Mouse (Mus musculus): ENCODE results near the gene C7.
"Not testable (repeated sequence)": the region's sequence is repeated elsewhere in the genome, so short reads cannot be mapped to it uniquely, and the experiment has no call there.

Gene C7

DNA sequence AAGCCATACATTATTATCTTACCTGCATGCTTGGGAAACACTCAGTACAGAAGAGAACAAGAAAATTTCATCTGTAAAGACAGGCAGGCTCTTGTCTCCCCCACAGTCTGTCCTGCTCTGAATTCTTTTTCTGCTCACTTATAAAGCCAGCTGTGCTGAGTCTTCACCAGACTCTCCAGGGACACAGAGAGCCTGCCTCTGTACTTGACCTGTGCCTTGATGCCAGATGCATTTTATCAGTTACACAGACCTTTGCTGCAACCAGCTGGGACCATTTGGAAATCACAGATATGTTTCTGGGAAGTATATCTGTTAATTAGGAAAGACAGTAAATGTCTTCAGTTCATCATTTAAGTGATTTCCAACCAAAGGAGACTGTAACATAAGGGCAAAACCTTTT, at the start of gene C7:
Gene C7, minus strand, starts transcription at position 106 of the 400 bp plus-strand sequence.
- DNase-seq (ENCODE audit: low spot score): peak; percentile 29

- DNase-seq (ENCODE audit: low spot score): no peak
Observed at GRCm38 (mm10) chr15:5112651-5113050, 49.1 kb upstream of the C7 start.

DNA sequence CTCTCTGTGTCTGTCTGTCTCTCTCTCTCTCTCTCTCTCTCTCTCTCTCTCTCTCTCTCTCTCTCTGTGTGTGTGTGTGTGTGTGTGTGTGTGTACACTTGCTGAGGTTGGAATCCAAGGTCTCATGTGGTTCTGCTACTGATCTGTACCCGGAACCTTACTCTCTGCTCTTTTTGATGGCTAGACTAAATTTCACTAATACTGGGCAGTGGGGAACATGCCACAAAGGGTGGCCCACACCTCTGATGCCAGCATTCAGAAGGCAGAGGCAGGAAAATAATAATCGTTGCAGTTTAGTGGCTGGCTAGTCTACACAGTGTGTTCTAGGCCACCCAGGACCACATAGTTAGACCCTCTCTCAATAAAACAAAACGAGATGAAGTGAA, 45.1 kb upstream of the C7 start:
- no peak for DNase-seq (ENCODE audit: low spot score)

DNA sequence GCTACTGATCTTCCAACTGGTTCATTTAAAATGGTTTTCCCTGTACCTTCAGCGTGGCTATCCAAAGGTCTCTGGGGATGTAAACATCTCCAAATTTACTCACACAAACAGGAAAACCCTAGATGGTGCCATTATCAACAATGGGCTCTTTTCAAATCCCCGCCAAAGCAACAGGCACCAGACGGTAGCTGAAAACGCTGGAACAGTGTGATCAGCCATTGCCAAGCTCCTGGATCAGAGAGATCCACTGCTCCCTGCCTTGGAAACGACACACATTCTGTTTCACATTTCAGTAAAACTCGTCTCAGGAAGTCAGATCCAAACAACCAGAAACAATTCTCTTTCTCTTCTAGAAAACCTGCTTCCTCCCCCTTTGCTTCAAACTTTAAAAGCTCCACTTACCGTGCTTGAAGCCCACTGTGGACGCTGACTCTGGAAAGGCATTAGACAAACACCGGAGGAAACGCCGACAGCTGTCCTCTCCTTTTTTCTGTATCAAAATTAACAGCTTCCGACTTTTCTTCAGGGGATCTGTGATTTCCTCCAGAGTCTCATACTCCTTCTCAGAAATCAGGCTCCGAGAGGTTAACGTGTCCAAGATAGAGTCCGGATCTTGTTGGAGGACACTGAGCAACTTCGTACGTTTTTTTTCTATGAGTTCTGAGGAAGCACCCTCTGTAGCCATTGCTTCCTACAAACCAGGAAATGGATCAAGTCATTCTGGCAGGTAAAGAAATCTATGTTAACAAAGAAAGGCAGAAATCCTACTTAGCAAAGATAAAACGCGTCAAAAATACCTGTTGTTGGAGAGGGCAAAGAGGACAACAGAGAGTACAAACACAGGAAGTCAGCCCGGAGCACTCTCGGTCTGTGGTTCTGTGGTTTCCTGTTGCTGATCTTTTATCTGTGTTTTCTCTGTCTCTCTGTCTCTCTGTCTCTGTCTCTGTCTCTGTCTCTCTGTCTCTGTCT, 44.4 kb upstream of the C7 start, which contains the start of gene Card6:
Gene Card6, minus strand, starts transcription at position 854 of the 969 bp plus-strand sequence.
- no peak for DNase-seq (ENCODE audit: low spot score)

DNA sequence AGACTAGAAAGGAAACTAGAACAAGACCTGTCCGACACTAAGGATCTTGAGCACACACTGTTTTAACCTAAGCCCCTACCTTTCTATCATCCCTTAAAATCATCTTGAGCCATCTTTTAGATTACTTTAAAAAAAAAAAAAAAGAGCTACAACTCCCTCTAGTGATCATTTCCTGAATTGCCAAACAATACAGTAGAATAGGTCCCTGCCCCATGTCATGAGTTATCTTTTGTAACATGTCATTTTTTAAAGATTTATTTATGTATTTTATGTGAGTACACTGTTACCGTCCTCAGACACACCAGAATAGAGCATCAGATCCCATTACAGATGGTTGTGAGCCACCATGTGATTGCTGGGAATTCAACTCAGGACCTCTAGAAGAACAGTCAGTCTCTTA, 42.8 kb upstream of the C7 start:
- no peak for DNase-seq (ENCODE audit: low spot score)

DNA sequence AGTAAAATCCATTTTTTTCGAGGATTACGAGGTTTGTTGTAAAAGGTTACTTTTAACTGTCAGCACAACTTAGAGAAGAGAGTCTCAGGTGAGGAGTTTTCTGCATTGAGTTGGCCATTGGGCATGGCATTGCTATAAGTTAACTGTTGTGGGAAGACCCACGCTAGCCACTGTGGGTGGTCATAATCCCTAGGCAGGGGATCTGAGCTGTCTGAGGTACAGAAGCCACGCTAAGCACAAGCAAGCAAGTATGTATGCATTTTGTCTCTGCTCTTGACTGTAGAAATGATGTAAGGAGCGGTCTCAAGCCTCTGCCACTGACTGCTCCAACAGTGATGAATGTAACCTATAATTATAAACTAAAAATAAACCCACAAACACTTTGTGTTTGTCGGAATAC, 42.4 kb upstream of the C7 start:
- DNase-seq (ENCODE audit: low spot score): no peak

DNA sequence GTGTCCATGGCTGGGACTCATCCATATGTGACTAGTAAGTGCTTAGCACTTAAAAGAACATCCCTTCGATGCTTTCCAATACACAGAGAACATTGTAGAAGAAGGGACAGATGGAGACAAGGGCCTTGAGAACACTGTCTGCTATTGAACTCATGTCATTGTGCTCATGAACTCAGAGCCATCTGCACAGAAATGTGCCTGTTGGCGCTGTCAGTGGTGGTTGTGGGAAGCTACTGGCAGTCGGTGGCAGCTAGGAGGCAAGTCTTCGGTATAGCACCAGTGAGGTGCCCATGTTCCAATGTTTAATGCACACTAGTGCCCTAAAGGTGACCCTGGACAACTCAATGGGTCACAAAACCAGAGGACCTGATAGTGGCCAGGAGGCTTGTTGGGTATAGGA, 38.8 kb upstream of the C7 start:
- DNase-seq (ENCODE audit: low spot score): no peak

DNA sequence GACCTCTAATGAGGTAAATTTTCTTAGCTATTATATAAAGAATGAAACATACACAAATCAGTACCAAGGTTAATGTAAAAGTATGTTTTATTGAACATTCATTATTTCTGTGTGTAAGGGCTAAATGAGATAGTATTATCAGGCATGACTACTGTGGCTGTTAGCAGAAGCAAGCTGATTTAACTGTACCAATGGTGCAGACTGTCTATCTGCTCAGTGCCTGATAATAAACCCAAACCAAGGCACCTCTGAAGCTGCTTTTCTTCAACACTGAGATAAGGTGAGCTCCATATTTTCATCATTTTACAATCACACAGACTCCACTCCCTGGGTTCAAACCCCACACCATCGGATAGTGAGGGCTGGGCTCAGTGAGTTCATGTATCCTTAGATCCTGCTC, 33.8 kb upstream of the C7 start:
- DNase-seq (ENCODE audit: low spot score): no peak

DNA sequence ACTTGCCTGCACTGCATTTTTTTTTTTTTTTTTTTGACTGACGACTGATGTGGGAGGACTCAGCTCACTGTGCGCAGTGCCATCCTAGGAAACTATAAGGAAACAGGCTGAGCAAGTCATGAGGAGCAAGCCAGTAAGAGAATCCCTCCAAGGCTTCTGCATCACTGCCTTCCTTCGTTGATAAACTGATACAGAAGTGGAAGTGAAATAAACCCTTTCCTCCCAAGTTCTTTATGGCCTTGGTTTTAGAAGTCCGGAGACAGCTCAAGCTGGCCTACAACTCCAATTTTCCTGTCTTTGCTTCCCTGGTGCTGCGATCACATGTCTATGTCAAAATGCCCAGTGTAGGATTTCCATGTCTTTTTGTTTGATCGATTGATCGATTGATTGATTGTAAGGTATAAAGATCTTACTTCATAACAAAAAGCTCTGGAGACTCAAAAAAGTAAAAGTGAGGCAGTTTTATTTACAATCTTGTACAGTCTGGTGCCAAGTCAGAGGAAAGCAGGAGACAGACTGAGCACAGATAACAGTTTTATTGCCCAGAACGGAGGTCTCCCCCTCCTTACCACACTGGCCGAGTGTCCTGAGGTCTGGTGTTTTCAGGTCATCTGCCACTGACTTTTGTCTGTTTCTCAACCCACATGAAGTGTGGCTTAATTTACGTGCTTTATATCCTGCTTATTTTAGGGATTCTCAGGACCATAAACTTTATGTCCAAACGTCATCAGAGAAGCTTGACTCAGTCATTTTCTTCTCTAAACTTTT, 32.2 kb upstream of the C7 start:
- DNase-seq (ENCODE audit: low spot score): no peak

DNA sequence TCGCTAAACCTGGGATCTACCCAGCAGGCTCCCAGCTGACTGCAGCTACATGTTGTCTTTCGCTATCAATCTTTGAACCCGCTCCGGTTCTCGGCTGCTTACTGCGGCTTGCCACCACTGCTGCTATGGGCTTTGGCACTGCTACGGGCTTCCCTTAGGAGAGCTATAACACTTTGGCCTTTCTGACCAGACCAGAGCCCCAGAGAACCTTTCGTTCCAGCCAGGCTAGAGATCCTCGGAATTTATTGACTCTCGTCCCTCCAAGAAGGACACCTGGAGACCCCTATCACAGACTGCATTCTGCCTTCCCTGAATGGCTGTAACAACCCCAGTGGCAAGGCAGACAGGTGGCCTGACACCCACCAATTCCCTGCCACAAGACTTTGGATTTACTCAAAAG, 26.6 kb upstream of the C7 start:
- DNase-seq (ENCODE audit: low spot score): no peak

GRCm38 (mm10) chr15:5088850-5089608, 25.5 kb upstream of the C7 start:
- DNase-seq (ENCODE audit: low spot score): no peak

DNA sequence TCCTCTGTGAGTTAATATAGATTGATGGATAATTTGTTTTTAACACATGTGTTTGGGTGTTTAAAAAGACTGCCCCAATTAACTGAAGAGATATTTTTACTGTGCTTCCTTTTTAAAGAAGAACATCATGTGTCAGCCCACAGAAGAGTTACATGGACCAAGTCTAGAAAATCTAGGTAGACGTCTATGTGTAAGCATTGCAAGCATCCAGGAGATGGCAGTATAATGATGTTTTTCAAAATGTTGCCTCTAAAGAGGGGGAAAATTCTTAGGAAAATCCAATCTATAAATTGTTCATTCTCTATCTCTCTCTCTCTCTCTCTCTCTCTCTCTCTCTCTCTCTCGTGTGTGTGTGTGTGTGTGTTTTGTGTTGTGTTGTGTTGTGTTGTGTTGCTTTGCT, 22.6 kb upstream of the C7 start:
- no peak for DNase-seq (ENCODE audit: low spot score)

DNA sequence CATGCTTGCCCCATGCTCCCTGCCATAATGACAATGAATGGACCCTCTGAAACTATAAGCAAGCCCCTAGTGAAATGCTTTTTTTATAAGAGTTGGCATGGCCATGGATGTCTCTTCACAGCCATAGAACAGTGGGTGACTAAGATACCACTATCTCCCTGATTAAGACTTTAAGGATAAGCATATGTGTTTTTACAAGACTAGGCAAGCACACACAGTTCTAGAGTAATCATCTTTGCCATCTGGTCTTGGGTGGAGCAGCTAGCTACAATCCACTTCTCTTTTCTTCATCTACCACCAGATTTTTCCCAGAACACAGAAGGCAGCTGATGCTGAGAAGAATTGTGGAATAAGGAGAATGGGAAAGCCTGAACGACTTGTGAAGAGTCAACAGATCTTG, 17.7 kb upstream of the C7 start:
- no peak for DNase-seq (ENCODE audit: low spot score)

GRCm38 (mm10) chr15:5068801-5069518, 5.4 kb upstream of the C7 start:
- peak; percentile 5 for DNase-seq (ENCODE audit: low spot score)

DNA sequence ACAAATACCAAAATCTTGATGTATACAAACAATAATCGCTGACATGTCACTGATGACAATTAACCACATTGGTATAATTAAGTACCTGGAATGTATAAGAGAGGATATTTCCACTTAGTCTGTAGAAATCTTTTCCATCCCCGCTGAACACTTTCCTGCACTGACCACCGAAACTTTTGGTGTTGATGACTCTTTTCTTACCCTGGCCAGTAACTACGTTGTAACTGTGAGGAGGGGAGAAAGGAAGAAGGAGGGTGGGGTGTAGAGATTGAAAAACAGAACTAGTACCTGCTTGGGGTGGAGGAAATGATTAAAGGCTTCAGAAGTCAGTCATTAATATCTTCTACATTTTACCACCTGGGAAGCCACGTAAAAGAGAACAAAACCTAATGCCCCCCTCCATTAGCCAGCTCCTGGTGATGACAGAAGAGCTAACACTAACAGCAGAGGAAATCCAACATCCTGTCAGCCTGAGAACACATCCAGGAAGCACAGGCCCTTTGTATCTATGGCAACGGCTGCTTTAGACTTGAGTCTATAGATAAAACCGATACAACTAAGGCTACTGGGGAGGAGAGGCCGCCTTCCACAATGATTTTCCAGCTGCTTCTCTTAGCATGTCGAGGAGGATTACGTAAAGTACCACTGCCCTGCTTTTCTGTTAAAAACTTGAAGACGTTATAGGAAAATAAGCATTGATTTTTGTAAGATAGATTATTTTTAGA, 17.8 kb downstream of the C7 start:
- no peak for DNase-seq (ENCODE audit: low spot score)

DNA sequence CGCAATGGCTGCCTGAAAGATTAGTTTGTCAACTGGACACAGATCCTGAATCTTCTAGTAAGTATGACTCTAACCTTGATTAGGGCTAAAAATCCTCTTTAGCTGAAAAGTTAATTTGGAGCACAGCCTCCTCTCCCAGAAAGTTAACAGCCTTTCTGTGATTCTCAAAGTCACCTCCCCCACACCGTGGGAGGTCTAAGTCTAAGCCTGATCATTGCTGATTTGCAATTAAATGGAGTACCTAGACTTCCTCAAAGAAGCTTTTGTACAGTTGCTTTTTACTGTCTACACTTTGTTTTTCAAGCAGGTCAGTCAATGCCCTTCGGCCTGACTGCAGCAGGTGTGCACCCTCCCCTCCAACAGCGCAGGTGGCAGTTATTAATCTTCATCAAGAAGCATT, 34.3 kb downstream of the C7 start:
- no peak for DNase-seq (ENCODE audit: low spot score)

DNA sequence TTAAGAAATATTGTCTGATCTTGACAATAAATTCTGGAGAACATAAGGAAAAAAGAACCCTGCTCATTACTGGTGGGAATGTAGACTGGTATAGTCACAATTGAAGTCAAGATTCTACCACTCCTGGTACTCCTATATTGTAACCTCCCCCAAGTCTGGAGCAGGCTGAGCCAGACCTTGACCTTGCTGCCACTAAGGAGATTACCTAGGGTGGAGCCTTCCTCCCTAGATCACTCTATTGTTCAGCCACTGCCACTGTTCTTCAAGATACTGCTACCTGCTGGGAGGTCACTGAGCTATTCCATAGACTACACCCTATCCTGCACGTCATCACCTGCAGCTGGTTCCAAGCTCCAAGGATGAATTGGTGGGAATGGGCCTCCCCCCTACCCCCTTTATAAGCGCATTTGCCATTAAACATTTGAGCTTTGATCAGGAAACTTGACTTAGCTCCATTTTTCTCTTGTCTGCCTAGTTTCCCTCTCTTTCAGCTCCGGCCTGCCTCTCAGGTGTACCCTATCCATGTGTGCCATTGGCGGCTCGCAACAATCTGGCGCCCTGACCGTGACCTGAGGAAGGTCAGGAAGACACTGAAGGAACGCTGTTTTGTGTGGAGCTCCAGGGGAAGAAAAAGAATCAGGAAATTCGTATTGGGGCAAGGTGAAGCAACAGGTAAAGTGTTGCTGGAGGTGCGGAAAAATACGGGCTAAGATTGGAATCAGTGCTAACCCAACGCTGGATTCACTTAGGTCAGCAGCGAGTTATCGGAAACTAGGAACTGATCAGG, 39.9 kb downstream of the C7 start:
- DNase-seq (ENCODE audit: low spot score): not testable (repeated sequence)

DNA sequence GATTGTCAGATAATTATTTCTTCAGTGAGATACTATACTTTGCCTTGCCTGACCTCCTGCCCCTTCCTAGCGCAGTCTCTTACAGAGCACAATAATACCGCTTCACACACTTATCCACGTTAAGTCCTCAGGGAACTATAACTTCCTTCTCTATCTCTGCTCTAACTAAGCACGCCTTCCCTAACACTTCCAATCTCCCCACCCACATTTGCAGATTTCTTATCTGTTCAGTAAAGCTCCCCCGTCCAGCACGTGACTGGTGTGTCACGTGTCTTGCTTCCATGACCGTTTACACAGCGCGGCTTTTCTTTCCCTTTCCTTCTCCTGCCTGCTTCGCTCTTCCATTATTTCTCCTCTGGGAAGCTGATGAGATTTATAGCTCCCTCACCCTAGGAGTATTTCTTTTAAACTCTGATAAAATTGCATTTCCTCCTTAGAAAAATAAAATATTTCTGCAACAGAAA, 53.9 kb downstream of the C7 start:
- no peak for DNase-seq (ENCODE audit: low spot score)

DNA sequence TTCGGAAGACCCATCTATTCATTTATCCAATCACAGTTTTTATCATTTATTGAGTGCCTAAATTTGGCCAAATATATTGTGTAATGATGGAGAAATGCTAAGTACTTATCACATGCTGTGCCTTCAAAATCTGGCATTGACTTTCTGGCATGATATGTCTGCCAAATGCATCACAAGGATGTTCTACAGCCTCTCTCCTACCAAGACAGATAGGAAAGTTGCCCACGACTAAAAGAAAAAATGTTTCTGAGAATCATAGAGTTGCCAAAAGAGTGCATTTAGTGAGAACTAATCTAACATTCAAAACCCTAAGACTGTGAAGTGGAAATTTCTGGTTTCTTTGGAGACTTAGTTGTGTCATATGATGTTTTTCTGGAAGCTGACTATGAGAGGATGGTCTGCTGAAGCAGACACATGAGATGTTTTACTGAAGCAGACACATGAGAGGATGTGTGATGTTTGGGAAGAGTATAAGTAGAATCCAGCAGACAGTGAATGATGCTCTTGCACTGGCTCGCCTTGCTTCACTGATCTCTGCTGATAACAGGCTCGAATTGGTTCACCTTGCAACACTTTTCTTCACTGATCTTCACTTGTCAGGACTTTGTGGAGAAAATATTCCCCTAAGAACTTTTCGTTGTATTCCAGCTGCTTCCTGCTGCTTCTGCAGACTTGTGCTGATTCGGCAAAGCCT, 59.9 kb downstream of the C7 start:
- DNase-seq (ENCODE audit: low spot score): no peak

- DNase-seq (ENCODE audit: low spot score): no peak
Observed at GRCm38 (mm10) chr15:5002903-5003302, 60.6 kb downstream of the C7 start.

All from testis, postnatal 14 days (tissue).